In genomic region chr4:116249986-116250385, GRCm38 (mm10) we compare ENCODE assay signal across 25 mouse cellular contexts. TPM values are rescaled to one million over a fixed set of nuclear protein-coding genes. Genes with fewer than 3 reads are reported as not detected.
DNase-seq lines count a peak whose midpoint lies in the region; ATAC-seq and TF ChIP-seq lines count a peak whose summit lies in the region.
"Had no signal": no experiment of that assay in that cellular context is flagged by ENCODE, and none has a peak within 500 bp of the region (broad histone marks: within the 10 kb centered on the region; RNA-seq: fewer than 3 reads in every experiment).

No protein-coding gene starts in this region.

- peaks cover 0 to 6% of the 10 kb centered on the region in 2 experiments; a peak in 1 of 4 replicates for H3K4me1 ChIP-seq in liver, embryonic 14.5 days (replicated peaks; ENCODE audit: control insufficient read depth in 2 of 2, insufficient read depth in 2 of 2, low read length in 1 of 2)
- H3K4me1 ChIP-seq: embryonic facial prominence, embryonic 10.5 days; embryonic facial prominence, embryonic 13.5 days; forebrain, embryonic 12.5 days had no signal

- intact Hi-C loops in heart, postnatal 36 days (cut with DNase I), result loop anchor here (5.0 kb wide), 1 partner anchor 37 kb away; no protein-coding TSS in a partner anchor

- 0 out of 2 replicates have a peak, but pooled peaks have one; percentile 37 for ATAC-seq in liver, embryonic 14.5 days (ENCODE audit: insufficient read depth)
- ATAC-seq in megakaryocyte-erythroid progenitor cell, adult 5-6 weeks (replicated peaks; ENCODE audit: low FRiP score, low TSS enrichment, poor library complexity, severe bottlenecking), result peak; percentile 67; the same call in 1 of the 2 replicates
- ATAC-seq: forebrain, embryonic 15.5 days; hindbrain, postnatal 0 days; inflammation-experienced regulatory T-cells, adult 6 months; intestine, embryonic 16.5 days had no signal

- no peaks in the 10 kb centered on the region for H3K9me3 ChIP-seq in liver, embryonic 14.5 days (ENCODE audit: control insufficient read depth, low read length)
- H3K9me3 ChIP-seq: embryonic facial prominence, embryonic 10.5 days; embryonic facial prominence, embryonic 13.5 days; forebrain, embryonic 12.5 days; forebrain, embryonic 15.5 days had no signal

- TF ChIP-seq CTCF in liver, embryonic 14.5 days (IDR thresholded peaks at IDR 0.05; ENCODE audit: low read depth), result no peak

- peak; percentile 10 for DNase-seq in heart, adult 11 months
- DNase-seq in heart, postnatal 36 days, result no peak
- DNase-seq in liver, embryonic 14.5 days (ENCODE audit: low read depth in 3 of 3, low spot score in 3 of 3), result no peak
- DNase-seq in liver, result no peak
- DNase-seq in c-Kit-positive CD71-positive TER-119-negative erythroid progenitor cells, embryonic 14.5 days (ENCODE audit: low read depth), result peak; percentile 24
- DNase-seq in heart, adult 18-20 months, result no peak
- no peak for DNase-seq in layer of hippocampus, postnatal 36 days
- DNase-seq: adrenal gland, postnatal 10 days; adrenal gland, postnatal 36 days; cerebellum, adult 2 months; cerebellum, adult 9-11 months; cerebellum, postnatal 25 days; embryo, embryonic 11 days; gastrocnemius, postnatal 25 days had no signal

- H3K36me3 ChIP-seq in liver, embryonic 14.5 days (replicated peaks; ENCODE audit: control insufficient read depth, insufficient read depth, low read depth), result no peaks in the 10 kb centered on the region
- H3K36me3 ChIP-seq: forebrain, embryonic 15.5 days had no signal

- H3K9ac ChIP-seq in liver, embryonic 14.5 days (replicated peaks), result no peak overlapping the region
- H3K9ac ChIP-seq: embryonic facial prominence, embryonic 13.5 days; forebrain, embryonic 12.5 days; forebrain, embryonic 15.5 days; hindbrain, embryonic 14.5 days had no signal

- H3K27ac ChIP-seq in liver, embryonic 14.5 days, result no peak overlapping the region
- H3K27ac ChIP-seq: embryonic facial prominence, embryonic 10.5 days; embryonic facial prominence, embryonic 13.5 days; forebrain, embryonic 12.5 days; forebrain, embryonic 15.5 days; hindbrain, embryonic 14.5 days; hindbrain, postnatal 0 days had no signal

- WGBS in liver, embryonic 14.5 days (ENCODE audit: insufficient replicate concordance), result 51% methylated on average over 3 of the region's 3 CpGs

- no peak overlapping the region for H3K4me3 ChIP-seq in liver, embryonic 14.5 days (ENCODE audit: insufficient read depth in 1 of 2, low read depth in 2 of 2, low read length in 2 of 2)
- H3K4me3 ChIP-seq: embryonic facial prominence, embryonic 10.5 days; embryonic facial prominence, embryonic 13.5 days; erythroblast, embryonic 14.5 days; forebrain, embryonic 12.5 days; forebrain, embryonic 15.5 days had no signal

- H3K27me3 ChIP-seq in liver, embryonic 14.5 days (ENCODE audit: control insufficient read depth, insufficient read depth, low read length), result no peaks in the 10 kb centered on the region; the same call in 1 of the 2 replicates
- H3K27me3 ChIP-seq: embryonic facial prominence, embryonic 13.5 days; forebrain, embryonic 12.5 days; forebrain, embryonic 15.5 days had no signal

- H3K4me2 ChIP-seq in liver, embryonic 14.5 days (ENCODE audit: low read depth), result no peak overlapping the region
- H3K4me2 ChIP-seq: embryonic facial prominence, embryonic 13.5 days; forebrain, embryonic 12.5 days; forebrain, embryonic 15.5 days; heart, embryonic 11.5 days; hindbrain, embryonic 14.5 days had no signal

- TF ChIP-seq EP300 in liver, embryonic 14.5 days (IDR thresholded peaks at IDR 0.05; ENCODE audit: low read depth), result no peak

RNA-seq across cellular contexts. Expression of gene Pik3r3, which starts 28.6 kb away (rescaled TPM):
- 10 to 100 TPM in 1 of 2 experiments, 1 to 10 TPM in 1; 9.8 to 10.6 TPM for total RNA-seq in heart, postnatal 36 days (2021)
- polyA plus RNA-seq in liver, embryonic 14.5 days (2012; rRNA removed), result 0.77 and 0.89 TPM in 2 replicates
- polyA plus RNA-seq in liver, embryonic 14.5 days (2014; fragmentation: Nextera tagmentation; extraction: Ambion mirVana), result 0.57 and 1.0 TPM in 2 replicates
- 0.20 and 0.52 TPM in 2 replicates for total RNA-seq in megakaryocyte-erythroid progenitor cell, adult 5-6 weeks (2014; fragmentation: Nextera tagmentation)
- total RNA-seq in megakaryocyte-erythroid progenitor cell, adult 5-6 weeks (2017), result 1.9 and 3.4 TPM in 2 replicates
- total RNA-seq in heart, adult 18-20 months (2021), result 1 to 10 TPM; 7.8 to 9.3 TPM
- total RNA-seq in layer of hippocampus, postnatal 36 days (2021), result 10 to 100 TPM; 36.5 to 37.6 TPM

Comparison
In these comparisons a context has a peak if more than half of its experiments do, and no peak if none do; other contexts are left out.
1. DNase-seq: peak in heart, adult 11 months (single experiment) and c-Kit-positive CD71-positive TER-119-negative erythroid progenitor cells, embryonic 14.5 days (single experiment); none in heart, postnatal 36 days (0 of 2), liver, embryonic 14.5 days (0 of 3), liver (single experiment), heart, adult 18-20 months (0 of 2) and layer of hippocampus, postnatal 36 days (0 of 2).